Mouse (Mus musculus) midbrain, embryonic 13.5 days (tissue): ENCODE data around the gene Spata2. TPM values are rescaled to one million over a fixed set of nuclear protein-coding genes. Genes with fewer than 3 reads are reported as not detected.

Experiments used
- ATAC-seq: fragments of 200-750 bp; cut with Nextera tagmentation; 2 replicates; pipeline ENCODE4 v1.8.0; 2017; ENCODE audit warnings: mild to moderate bottlenecking, moderate TSS enrichment, moderate library complexity
- H3K27ac ChIP-seq: fragments of 300-500 bp; sonication (generic); 2 replicates; pipeline ENCODE4 v1.5.1; 2015; ENCODE audit warnings: inconsistent platforms, mild to moderate bottlenecking, moderate library complexity
- H3K27me3 ChIP-seq: fragments of 300-500 bp; sonication (generic); 2 replicates; pipeline ENCODE4 v1.6.1; 2015; ENCODE audit warnings: mild to moderate bottlenecking, inconsistent platforms
- H3K36me3 ChIP-seq: fragments of 300-500 bp; sonication (generic); 2 replicates; pipeline ENCODE4 v1.6.1; 2015; ENCODE audit warnings: mild to moderate bottlenecking, inconsistent platforms
- H3K4me1 ChIP-seq: fragments of 300-500 bp; sonication (generic); replicated peaks from 2 replicates; pipeline ENCODE4 v1.6.1; 2015; ENCODE audit warnings: inconsistent platforms
- H3K4me2 ChIP-seq: fragments of 300-500 bp; sonication (generic); replicated peaks from 2 replicates; pipeline ENCODE4 v1.6.1; 2015; ENCODE audit warnings: moderate library complexity, mild to moderate bottlenecking, inconsistent platforms
- H3K4me3 ChIP-seq: fragments of 300-500 bp; sonication (generic); replicated peaks from 2 replicates; pipeline ENCODE4 v1.5.1; 2015; ENCODE audit warnings: mild to moderate bottlenecking, inconsistent platforms
- H3K9ac ChIP-seq: fragments of 300-500 bp; sonication (generic); replicated peaks from 2 replicates; pipeline ENCODE4 v1.6.1; 2015; ENCODE audit warnings: mild to moderate bottlenecking, inconsistent platforms
- H3K9me3 ChIP-seq: fragments of 300-500 bp; sonication (generic); 2 replicates; pipeline ENCODE4 v1.6.1; 2016; ENCODE audit warnings: mild to moderate bottlenecking, inconsistent platforms
- WGBS: fragments of 180-500 bp; shearing (Covaris S2); methylation state at CpG from one replicate; pipeline ENCODE4 v1.1.7; 2015; 5-methylcytosine and 5-hydroxymethylcytosine counted together
- polyA plus RNA-seq: library from polyadenylated mRNA; unstranded; fragments of >200 nt; fragmentation: Nextera tagmentation; extraction: Ambion mirVana; gene quantifications from 2 replicates; pipeline ENCODE4 v1.2.1, GENCODE M21; 2015

The Spata2 gene
- polyA plus RNA-seq, 1 experiment from 2014 or later = 30.2 TPM

- ATAC-seq = no peak
- H3K4me2 ChIP-seq = no peak overlapping the region
- H3K27me3 ChIP-seq = no peaks in the 10 kb centered on the region
- H3K36me3 ChIP-seq = peaks cover 88% of the 10 kb centered on the region
- H3K9me3 ChIP-seq = no peaks in the 10 kb centered on the region
- no peak overlapping the region for H3K4me3 ChIP-seq
- H3K9ac ChIP-seq = no peak overlapping the region
- 88% methylated on average over 3 of the region's 3 CpGs for WGBS
- no peaks in the 10 kb centered on the region for H3K4me1 ChIP-seq
- H3K27ac ChIP-seq = no peak overlapping the region
Observed at GRCm38 (mm10) chr2:167453814-167454213, 38.9 kb downstream of the Spata2 start.

GRCm38 (mm10) chr2:167450647-167451046 is 42.0 kb downstream of the Spata2 start:
- Histone ChIP-seq H3K4me1 (no peaks in the 10 kb centered on the region), H3K4me2 (no peak overlapping the region), H3K36me3 (peaks cover 84% of the 10 kb centered on the region), H3K27me3 (no peaks in the 10 kb centered on the region), H3K4me3 (no peak overlapping the region), H3K9ac (no peak overlapping the region), H3K27ac (no peak overlapping the region), H3K9me3 (no peaks in the 10 kb centered on the region)
- 92% methylated on average over 8 of the region's 8 CpGs for WGBS
- no peak for ATAC-seq

- no peak for ATAC-seq
Observed at GRCm38 (mm10) chr2:167449331-167450275, 43.1 kb downstream of the Spata2 start.

GRCm38 (mm10) chr2:167447629-167448028 is 45.1 kb downstream of the Spata2 start:
- Histone ChIP-seq H3K4me2 (no peak overlapping the region), H3K4me3 (no peak overlapping the region), H3K9ac (no peak overlapping the region), H3K4me1 (no peaks in the 10 kb centered on the region), H3K27me3 (no peaks in the 10 kb centered on the region), H3K9me3 (no peaks in the 10 kb centered on the region), H3K27ac (no peak overlapping the region), H3K36me3 (peaks cover 80% of the 10 kb centered on the region)
- 94% methylated on average over 8 of the region's 8 CpGs for WGBS
- no peak for ATAC-seq

More at GRCm38 (mm10) chr2:167449331-167450275, 43.1 kb downstream of the Spata2 start:
- no peak overlapping the region for H3K4me3 ChIP-seq
- no peak overlapping the region for H3K4me2 ChIP-seq
- H3K4me1 ChIP-seq = no peaks in the 10 kb centered on the region
- 89% methylated on average over 21 of the region's 21 CpGs for WGBS
- H3K9me3 ChIP-seq = no peaks in the 10 kb centered on the region
- peaks cover 84% of the 10 kb centered on the region for H3K36me3 ChIP-seq
- no peak overlapping the region for H3K9ac ChIP-seq
- no peak overlapping the region for H3K27ac ChIP-seq
- H3K27me3 ChIP-seq = no peaks in the 10 kb centered on the region

GRCm38 (mm10) chr2:167447207-167447606 is 45.5 kb downstream of the Spata2 start:
- no peak for ATAC-seq
- Histone ChIP-seq H3K9ac (no peak overlapping the region), H3K27ac (no peak overlapping the region), H3K9me3 (no peaks in the 10 kb centered on the region), H3K4me2 (no peak overlapping the region), H3K36me3 (peaks cover 81% of the 10 kb centered on the region), H3K4me1 (no peaks in the 10 kb centered on the region), H3K27me3 (no peaks in the 10 kb centered on the region), H3K4me3 (no peak overlapping the region)
- 91% methylated on average over 7 of the region's 7 CpGs for WGBS

GRCm38 (mm10) chr2:167445911-167446780 is 46.5 kb downstream of the Spata2 start:
- WGBS = 82% methylated on average over 20 of the region's 20 CpGs
- peaks cover 82% of the 10 kb centered on the region for H3K36me3 ChIP-seq
- H3K27ac ChIP-seq = no peak overlapping the region
- ATAC-seq = no peak
- no peak overlapping the region for H3K4me3 ChIP-seq
- H3K4me2 ChIP-seq = no peak overlapping the region
- H3K4me1 ChIP-seq = no peaks in the 10 kb centered on the region
- H3K9me3 ChIP-seq = no peaks in the 10 kb centered on the region
- H3K9ac ChIP-seq = no peak overlapping the region
- no peaks in the 10 kb centered on the region for H3K27me3 ChIP-seq

GRCm38 (mm10) chr2:167443411-167444193 is 49.1 kb downstream of the Spata2 start:
- no peaks in the 10 kb centered on the region for H3K27me3 ChIP-seq
- no peak overlapping the region for H3K9ac ChIP-seq
- H3K4me3 ChIP-seq = no peak overlapping the region
- H3K4me1 ChIP-seq = no peaks in the 10 kb centered on the region
- WGBS = 96% methylated on average over 4 of the region's 4 CpGs
- no peak overlapping the region for H3K4me2 ChIP-seq
- no peak for ATAC-seq
- H3K27ac ChIP-seq = no peak overlapping the region
- H3K36me3 ChIP-seq = peaks cover 77% of the 10 kb centered on the region
- H3K9me3 ChIP-seq = no peaks in the 10 kb centered on the region

GRCm38 (mm10) chr2:167439422-167439821 is 53.3 kb downstream of the Spata2 start:
- peaks cover 70% of the 10 kb centered on the region for H3K36me3 ChIP-seq
- H3K4me2 ChIP-seq = no peak overlapping the region
- no peaks in the 10 kb centered on the region for H3K4me1 ChIP-seq
- H3K9ac ChIP-seq = no peak overlapping the region
- no peak overlapping the region for H3K4me3 ChIP-seq
- no peak for ATAC-seq
- no peaks in the 10 kb centered on the region for H3K9me3 ChIP-seq
- no peak overlapping the region for H3K27ac ChIP-seq
- H3K27me3 ChIP-seq = no peaks in the 10 kb centered on the region
- 97% methylated on average over 3 of the region's 3 CpGs for WGBS

- no peak overlapping the region for H3K27ac ChIP-seq
- 87% methylated on average over 5 of the region's 5 CpGs for WGBS
- H3K36me3 ChIP-seq = peaks cover 66% of the 10 kb centered on the region
- H3K4me3 ChIP-seq = no peak overlapping the region
- H3K9me3 ChIP-seq = no peaks in the 10 kb centered on the region
- H3K9ac ChIP-seq = no peak overlapping the region
- no peaks in the 10 kb centered on the region for H3K27me3 ChIP-seq
- H3K4me1 ChIP-seq = no peaks in the 10 kb centered on the region
- ATAC-seq = no peak
- no peak overlapping the region for H3K4me2 ChIP-seq
Observed at GRCm38 (mm10) chr2:167436371-167436770, 56.3 kb downstream of the Spata2 start.

GRCm38 (mm10) chr2:167435631-167436030 is 57.1 kb downstream of the Spata2 start:
- H3K9ac ChIP-seq = no peak overlapping the region
- WGBS = 97% methylated on average over 2 of the region's 2 CpGs
- no peak overlapping the region for H3K27ac ChIP-seq
- no peak for ATAC-seq
- no peak overlapping the region for H3K4me3 ChIP-seq
- peaks cover 64% of the 10 kb centered on the region for H3K36me3 ChIP-seq
- no peak overlapping the region for H3K4me2 ChIP-seq
- no peaks in the 10 kb centered on the region for H3K9me3 ChIP-seq
- H3K27me3 ChIP-seq = no peaks in the 10 kb centered on the region
- H3K4me1 ChIP-seq = no peaks in the 10 kb centered on the region

- H3K27me3 ChIP-seq = no peaks in the 10 kb centered on the region
- ATAC-seq = no peak
- peaks cover 66% of the 10 kb centered on the region for H3K36me3 ChIP-seq
- 94% methylated on average over 6 of the region's 6 CpGs for WGBS
- no peak overlapping the region for H3K27ac ChIP-seq
- H3K9ac ChIP-seq = no peak overlapping the region
- no peaks in the 10 kb centered on the region for H3K4me1 ChIP-seq
- no peaks in the 10 kb centered on the region for H3K9me3 ChIP-seq
- no peak overlapping the region for H3K4me3 ChIP-seq
- H3K4me2 ChIP-seq = no peak overlapping the region
Observed at GRCm38 (mm10) chr2:167434570-167434969, 58.1 kb downstream of the Spata2 start.
